Mouse (Mus musculus) heart, embryonic 14.5 days (tissue): ENCODE data around the gene Serpina3f. TPM values are rescaled to one million over a fixed set of nuclear protein-coding genes. Genes with fewer than 3 reads are reported as not detected.

ENCODE experiments used
- ATAC-seq: fragments of 200-750 bp; cut with Nextera tagmentation; 2 replicates; pipeline ENCODE4 v1.8.0; 2017; ENCODE audit warnings: low read depth, moderate TSS enrichment; ENCODE audit not compliant: insufficient number of reproducible peaks, insufficient read depth, low FRiP score
- H3K27ac ChIP-seq, 2 experiments: fragments of 200-500 bp in 1 of 2; fragments of 300-500 bp in 1 of 2; sonication (generic) in 1 of 2; replicated peaks in 1 of 2; 2 replicates each; pipeline ENCODE4 v1.5.1; 2012 to 2014; ENCODE audit warnings: low read depth in 2 of 2, low read length in 2 of 2, control low read depth in 1 of 2, mild to moderate bottlenecking in 1 of 2, mixed read lengths in 1 of 2; ENCODE audit not compliant: control insufficient read depth in 1 of 2, insufficient read depth in 1 of 2
- H3K27me3 ChIP-seq: fragments of 300-500 bp; sonication (generic); 2 replicates; pipeline ENCODE4 v1.6.1; 2014; ENCODE audit warnings: mild to moderate bottlenecking, low read length, control low read depth; ENCODE audit not compliant: control insufficient read depth, insufficient read depth
- H3K36me3 ChIP-seq: fragments of 300-500 bp; sonication (generic); 2 replicates; pipeline ENCODE4 v1.6.1; 2014; ENCODE audit warnings: mild to moderate bottlenecking, control low read depth, low read length, mixed read lengths; ENCODE audit not compliant: control insufficient read depth, insufficient read depth
- H3K4me1 ChIP-seq, 2 experiments: fragments of 200-500 bp in 1 of 2; fragments of 300-500 bp in 1 of 2; sonication (generic) in 1 of 2; 2 replicates each; pipeline ENCODE4 v1.6.1; 2012 to 2014; ENCODE audit warnings: low read length in 2 of 2, control low read depth in 1 of 2, mixed read lengths in 1 of 2; ENCODE audit not compliant: control insufficient read depth in 2 of 2, insufficient read depth in 2 of 2
- H3K4me2 ChIP-seq: fragments of 300-500 bp; sonication (generic); 2 replicates; pipeline ENCODE4 v1.6.1; 2014; ENCODE audit warnings: mild to moderate bottlenecking, low read length
- H3K4me3 ChIP-seq, 2 experiments: fragments of 200-500 bp in 1 of 2; fragments of 300-500 bp in 1 of 2; sonication (generic) in 1 of 2; 2 replicates each; pipeline ENCODE4 v1.5.1; 2012 to 2014; ENCODE audit warnings: low read length in 2 of 2, mild to moderate bottlenecking in 2 of 2, control low read depth in 1 of 2, low read depth in 1 of 2, moderate library complexity in 1 of 2; ENCODE audit not compliant: control insufficient read depth in 1 of 2, insufficient read depth in 1 of 2
- H3K9ac ChIP-seq: fragments of 300-500 bp; sonication (generic); 2 replicates; pipeline ENCODE4 v1.6.1; 2014; ENCODE audit warnings: mild to moderate bottlenecking, low read length
- H3K9me3 ChIP-seq: fragments of 300-500 bp; sonication (generic); 2 replicates; pipeline ENCODE4 v1.6.1; 2016; ENCODE audit warnings: low read length, control low read depth; ENCODE audit not compliant: control insufficient read depth
- WGBS: fragments of 180-500 bp; shearing (Covaris S2); extraction: QIAGEN DNeasy Blood & Tissue Kit; methylation state at CpG from one replicate; pipeline ENCODE4 v1.1.7; 2014; 5-methylcytosine and 5-hydroxymethylcytosine counted together
- polyA plus RNA-seq: library from polyadenylated mRNA; unstranded; fragments of >200 nt; fragmentation: Nextera tagmentation; extraction: Ambion mirVana; gene quantifications from 2 replicates; pipeline ENCODE4 v1.2.1, GENCODE M21; 2014

Serpina3f gene
- polyA plus RNA-seq, 1 experiment from 2014 or later, result not detected

DNA sequence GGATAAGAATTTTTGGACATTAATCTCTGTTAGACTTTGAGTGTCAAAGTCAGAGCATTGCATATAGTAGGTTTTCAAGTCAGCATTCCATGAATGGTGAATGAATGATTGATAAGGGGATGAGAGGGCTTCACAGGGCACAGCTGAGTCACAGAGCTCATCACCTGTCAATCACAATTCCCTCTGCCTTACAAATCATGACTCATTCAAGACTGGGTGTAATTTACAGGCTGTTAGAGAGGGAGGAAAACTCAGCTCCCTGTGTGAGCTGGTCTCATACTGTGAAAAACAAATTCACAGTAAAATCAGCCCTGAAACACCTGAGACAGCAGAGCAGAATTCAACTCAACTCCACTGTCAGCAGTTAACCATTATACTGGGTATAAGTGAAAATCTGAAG, 23.5 kb upstream of the Serpina3f start:
- Histone ChIP-seq H3K4me2 (no peak overlapping the region), H3K27me3 (no peaks in the 10 kb centered on the region), H3K9ac (no peak overlapping the region), H3K9me3 (no peaks in the 10 kb centered on the region), H3K4me1 (no peaks in the 10 kb centered on the region), H3K27ac (no peak overlapping the region), H3K36me3 (no peaks in the 10 kb centered on the region), H3K4me3 (no peak overlapping the region)
- ATAC-seq, result no peak

GRCm38 (mm10) chr12:104209149-104209548, 5.2 kb upstream of the Serpina3f start:
- 72% methylated on average over 4 of the region's 4 CpGs for WGBS
- no peak overlapping the region for H3K4me2 ChIP-seq
- H3K4me1 ChIP-seq, result no peaks in the 10 kb centered on the region
- H3K4me3 ChIP-seq, result no peak overlapping the region
- no peaks in the 10 kb centered on the region for H3K27me3 ChIP-seq
- H3K9ac ChIP-seq, result no peak overlapping the region
- H3K36me3 ChIP-seq, result no peaks in the 10 kb centered on the region
- ATAC-seq, result no peak
- H3K27ac ChIP-seq, result no peak overlapping the region
- no peaks in the 10 kb centered on the region for H3K9me3 ChIP-seq

GRCm38 (mm10) chr12:104209802-104210201, 4.5 kb upstream of the Serpina3f start:
- ATAC-seq, result no peak
- Histone ChIP-seq H3K9me3 (no peaks in the 10 kb centered on the region), H3K4me1 (no peaks in the 10 kb centered on the region), H3K4me3 (no peak overlapping the region), H3K4me2 (no peak overlapping the region), H3K9ac (no peak overlapping the region), H3K27me3 (no peaks in the 10 kb centered on the region), H3K27ac (no peak overlapping the region), H3K36me3 (no peaks in the 10 kb centered on the region)
- WGBS, result 97% methylated on average over 2 of the region's 2 CpGs

- no peak for ATAC-seq
- no peak overlapping the region for H3K4me3 ChIP-seq
- 70% methylated on average over 2 of the region's 2 CpGs for WGBS
Observed at GRCm38 (mm10) chr12:104213689-104214444, 477 bp upstream of the Serpina3f start.

DNA sequence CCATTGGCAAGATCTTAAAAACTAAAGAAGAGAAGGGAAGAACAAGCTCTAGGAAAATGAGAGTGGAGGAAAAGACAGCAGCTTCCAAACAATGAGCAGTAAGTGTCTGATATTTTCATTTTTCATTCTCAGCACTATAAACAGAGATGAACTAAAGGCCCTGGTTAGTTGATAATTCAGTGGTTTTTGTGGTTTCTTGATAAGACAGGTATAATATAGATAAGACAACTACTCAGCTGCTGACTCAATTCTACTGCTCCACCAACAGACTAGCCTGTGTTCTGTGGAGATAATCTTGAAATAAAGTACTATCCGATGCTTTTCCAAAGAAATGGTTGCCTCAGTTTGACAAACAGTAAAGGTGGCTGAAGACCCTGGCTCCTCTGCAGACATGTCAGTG, 905 bp downstream of the Serpina3f start:
- WGBS, result 78% methylated on average over 1 of the region's 1 CpGs
- H3K4me1 ChIP-seq, result no peaks in the 10 kb centered on the region
- no peak overlapping the region for H3K4me3 ChIP-seq

More at GRCm38 (mm10) chr12:104213689-104214444, 477 bp upstream of the Serpina3f start:
- Histone ChIP-seq H3K36me3 (no peaks in the 10 kb centered on the region), H3K4me1 (no peaks in the 10 kb centered on the region), H3K9me3 (no peaks in the 10 kb centered on the region), H3K27ac (no peak overlapping the region), H3K27me3 (no peaks in the 10 kb centered on the region), H3K9ac (no peak overlapping the region), H3K4me2 (no peak overlapping the region)

GRCm38 (mm10) chr12:104221616-104222015, 7.3 kb downstream of the Serpina3f start:
- H3K4me3 ChIP-seq, result no peak overlapping the region
- WGBS, result 75% methylated on average over 1 of the region's 1 CpGs
- H3K9ac ChIP-seq, result no peak overlapping the region
- no peaks in the 10 kb centered on the region for H3K36me3 ChIP-seq
- H3K4me2 ChIP-seq, result no peak overlapping the region
- no peaks in the 10 kb centered on the region for H3K4me1 ChIP-seq
- no peaks in the 10 kb centered on the region for H3K9me3 ChIP-seq
- no peak overlapping the region for H3K27ac ChIP-seq
- no peaks in the 10 kb centered on the region for H3K27me3 ChIP-seq
- ATAC-seq, result no peak

More for the DNA sequence above, 905 bp downstream of the Serpina3f start:
- Histone ChIP-seq H3K9me3 (no peaks in the 10 kb centered on the region), H3K4me2 (no peak overlapping the region), H3K27ac (no peak overlapping the region), H3K9ac (no peak overlapping the region), H3K27me3 (no peaks in the 10 kb centered on the region), H3K36me3 (no peaks in the 10 kb centered on the region)
- ATAC-seq, result no peak

- Histone ChIP-seq H3K4me3 (no peak overlapping the region), H3K27me3 (no peaks in the 10 kb centered on the region), H3K36me3 (no peaks in the 10 kb centered on the region), H3K4me1 (no peaks in the 10 kb centered on the region), H3K4me2 (no peak overlapping the region), H3K9ac (no peak overlapping the region), H3K9me3 (no peaks in the 10 kb centered on the region), H3K27ac (no peak overlapping the region)
- no peak for ATAC-seq
- 44% methylated on average over 1 of the region's 1 CpGs for WGBS
Observed at GRCm38 (mm10) chr12:104223690-104224089, 9.3 kb downstream of the Serpina3f start.
